Mouse (Mus musculus) thymus, adult 2 months (tissue): Measurements from ENCODE around the gene 1600014C23Rik. TPM values are rescaled to one million over a fixed set of nuclear protein-coding genes. Genes with fewer than 3 reads are reported as not detected.

ENCODE experiments used
- DNase-seq: peaks from one replicate; pipeline ENCODE4 v3.0.0; 2021
- H3K27ac ChIP-seq: fragments of 200-500 bp; 2 replicates; pipeline ENCODE4 v1.5.1; 2012; ENCODE audit warnings: low read length, control low read depth; ENCODE audit not compliant: control insufficient read depth, insufficient read depth
- H3K27me3 ChIP-seq: fragments of 200-500 bp; 2 replicates; pipeline ENCODE4 v1.6.1; 2012; ENCODE audit warnings: mild to moderate bottlenecking, low read length, moderate library complexity, mixed read lengths; ENCODE audit not compliant: control insufficient read depth, insufficient read depth
- H3K36me3 ChIP-seq: fragments of 200-500 bp; 2 replicates; pipeline ENCODE4 v1.6.1; 2012; ENCODE audit warnings: mild to moderate bottlenecking, low read length, moderate library complexity; ENCODE audit not compliant: control insufficient read depth, insufficient read depth
- H3K4me1 ChIP-seq: fragments of 200-500 bp; replicated peaks from 2 replicates; pipeline ENCODE4 v1.6.1; 2012; ENCODE audit warnings: low read length; ENCODE audit not compliant: control insufficient read depth, insufficient read depth
- H3K4me3 ChIP-seq: fragments of 200-500 bp; 2 replicates; pipeline ENCODE4 v1.5.1; 2012; ENCODE audit warnings: mild to moderate bottlenecking, low read length, control low read depth, moderate library complexity; ENCODE audit not compliant: control insufficient read depth, insufficient read depth
- CTCF ChIP-seq: fragments of 200-500 bp; IDR thresholded peaks from 2 replicates; pipeline ENCODE4 v1.5.1; 2012; ENCODE audit warnings: mild to moderate bottlenecking, control low read depth, low read length, moderate library complexity, borderline replicate concordance; ENCODE audit not compliant: control insufficient read depth, poor library complexity, insufficient read depth; ENCODE audit errors: extremely low read depth
- POLR2A ChIP-seq: fragments of 200-500 bp; IDR thresholded peaks from 2 replicates; pipeline ENCODE4 v1.6.1; 2012; ENCODE audit warnings: mild to moderate bottlenecking, low read length, control low read depth, moderate library complexity; ENCODE audit not compliant: control insufficient read depth, poor library complexity, insufficient read depth; ENCODE audit errors: extremely low read depth
- WGBS: fragments of 180-500 bp; shearing (Covaris S2); methylation state at CpG from one replicate; pipeline ENCODE4 v1.1.7; 2018; 5-methylcytosine and 5-hydroxymethylcytosine counted together
- polyA plus RNA-seq: library from polyadenylated mRNA; depleted of rRNA; stranded (reverse); fragments of >200 nt; gene quantifications from 2 replicates; pipeline ENCODE4 v1.2.3, GENCODE M21; 2012

Gene 1600014C23Rik
- polyA plus RNA-seq, 1 experiment, result not detected

- 7% methylated on average over 10 of the region's 10 CpGs for WGBS
- no peak overlapping the region for H3K27ac ChIP-seq
- no peak overlapping the region for H3K4me3 ChIP-seq
- TF ChIP-seq POLR2A (no peak), CTCF (peak; percentile 74)
- H3K4me1 ChIP-seq, result no peaks in the 10 kb centered on the region
- H3K36me3 ChIP-seq, result no peaks in the 10 kb centered on the region
- peak; percentile 78 for DNase-seq
- no peaks in the 10 kb centered on the region for H3K27me3 ChIP-seq
Observed at GRCm38 (mm10) chr17:45718323-45718722, 15.3 kb downstream of the 1600014C23Rik start.

- DNase-seq, result no peak
- 10% methylated on average over 3 of the region's 3 CpGs for WGBS
Observed at GRCm38 (mm10) chr17:45711525-45711924, 22.1 kb downstream of the 1600014C23Rik start.

GRCm38 (mm10) chr17:45710407-45710806 is 23.2 kb downstream of the 1600014C23Rik start:
- WGBS, result 54% methylated on average over 8 of the region's 8 CpGs
- no peak overlapping the region for H3K4me3 ChIP-seq
- TF ChIP-seq CTCF (no peak), POLR2A (no peak)
- no peak for DNase-seq
- H3K27me3 ChIP-seq, result no peaks in the 10 kb centered on the region
- no peak overlapping the region for H3K27ac ChIP-seq
- H3K36me3 ChIP-seq, result no peaks in the 10 kb centered on the region
- H3K4me1 ChIP-seq, result no peaks in the 10 kb centered on the region

More at GRCm38 (mm10) chr17:45711525-45711924, 22.1 kb downstream of the 1600014C23Rik start:
- no peaks in the 10 kb centered on the region for H3K27me3 ChIP-seq
- no peak overlapping the region for H3K4me3 ChIP-seq
- H3K4me1 ChIP-seq, result no peaks in the 10 kb centered on the region
- TF ChIP-seq CTCF (no peak), POLR2A (no peak)
- no peaks in the 10 kb centered on the region for H3K36me3 ChIP-seq
- H3K27ac ChIP-seq, result no peak overlapping the region

DNA sequence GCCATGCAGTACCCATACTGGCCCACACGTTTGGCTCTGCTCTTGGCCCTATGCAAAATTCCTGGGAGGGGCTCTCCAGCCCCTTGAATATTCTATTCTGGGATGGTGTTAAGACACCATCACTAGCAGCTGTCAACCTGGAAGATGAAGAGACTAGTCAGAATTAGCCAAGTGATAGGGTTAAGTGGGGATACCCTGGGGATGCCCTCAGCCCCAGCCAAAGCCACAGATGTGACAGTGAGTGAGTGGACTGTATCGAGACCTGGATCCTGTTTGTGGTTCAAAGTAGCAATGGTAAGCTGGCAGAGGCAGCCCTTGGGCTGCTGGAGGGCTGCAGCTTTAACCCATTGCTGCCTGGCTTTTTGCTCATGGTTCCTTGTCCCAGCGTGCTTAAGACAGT is 23.8 kb downstream of the 1600014C23Rik start:
- no peak overlapping the region for H3K4me3 ChIP-seq
- no peaks in the 10 kb centered on the region for H3K36me3 ChIP-seq
- no peak overlapping the region for H3K27ac ChIP-seq
- TF ChIP-seq POLR2A (no peak), CTCF (no peak)
- no peak for DNase-seq
- no peaks in the 10 kb centered on the region for H3K4me1 ChIP-seq
- H3K27me3 ChIP-seq, result no peaks in the 10 kb centered on the region
- 48% methylated on average over 3 of the region's 3 CpGs for WGBS

DNA sequence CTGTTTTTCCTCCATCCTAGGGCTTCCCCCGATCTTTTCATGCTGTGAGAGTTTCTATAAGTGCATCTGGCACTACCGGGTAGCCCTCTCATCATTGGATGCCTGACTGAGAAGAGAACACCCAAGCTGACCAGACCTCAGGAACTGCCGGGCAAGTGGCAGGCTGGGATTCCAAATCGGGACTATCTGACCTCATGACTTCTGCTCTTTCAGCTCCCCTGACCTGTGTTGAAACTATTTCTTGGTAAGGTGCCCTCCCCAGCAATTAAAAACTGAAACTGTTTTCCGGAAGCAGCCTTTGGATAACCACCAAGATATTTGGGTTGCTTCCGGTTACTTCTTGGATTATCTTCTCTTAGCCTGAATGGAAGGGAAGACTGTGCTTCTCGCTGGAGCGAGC is 25.5 kb downstream of the 1600014C23Rik start:
- DNase-seq, result no peak
- 87% methylated on average over 8 of the region's 8 CpGs for WGBS
- no peaks in the 10 kb centered on the region for H3K27me3 ChIP-seq
- H3K4me1 ChIP-seq, result peaks cover 4% of the 10 kb centered on the region
- no peak overlapping the region for H3K4me3 ChIP-seq
- H3K27ac ChIP-seq, result no peak overlapping the region
- no peak for TF ChIP-seq POLR2A
- TF ChIP-seq CTCF, result no peak
- no peaks in the 10 kb centered on the region for H3K36me3 ChIP-seq

DNA sequence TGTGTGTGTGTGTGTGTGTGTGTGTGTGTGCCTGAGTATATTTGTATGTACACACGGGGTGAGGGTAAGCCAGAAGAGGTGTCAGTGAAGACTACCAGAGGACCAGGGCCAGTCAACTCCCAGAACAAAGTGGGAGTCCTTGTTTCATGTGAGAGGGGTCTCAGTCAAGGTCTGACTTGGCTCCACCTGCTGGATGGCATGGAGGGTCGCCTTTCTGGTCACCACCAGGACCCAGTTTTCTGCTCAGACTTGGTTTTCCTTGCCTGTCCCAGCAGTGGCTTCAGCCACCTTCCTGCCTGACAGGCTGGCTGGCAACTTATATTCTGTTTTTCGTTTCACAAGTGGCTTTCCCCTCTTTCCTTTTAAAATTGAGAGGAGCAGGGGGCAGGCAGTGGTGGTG is 26.3 kb downstream of the 1600014C23Rik start:
- 38% methylated on average over 3 of the region's 3 CpGs for WGBS
- DNase-seq, result no peak
- Histone ChIP-seq H3K4me3 (no peak overlapping the region), H3K27ac (no peak overlapping the region), H3K36me3 (no peaks in the 10 kb centered on the region), H3K27me3 (no peaks in the 10 kb centered on the region), H3K4me1 (peaks cover 6% of the 10 kb centered on the region)
- no peak for TF ChIP-seq CTCF
- no peak for TF ChIP-seq POLR2A

- no peak overlapping the region for H3K4me3 ChIP-seq
- WGBS, result 47% methylated on average over 5 of the region's 5 CpGs
Observed at GRCm38 (mm10) chr17:45706796-45707195, 26.8 kb downstream of the 1600014C23Rik start.

More at GRCm38 (mm10) chr17:45706796-45707195, 26.8 kb downstream of the 1600014C23Rik start:
- TF ChIP-seq POLR2A, result no peak
- no peak for TF ChIP-seq CTCF
- Histone ChIP-seq H3K27me3 (no peaks in the 10 kb centered on the region), H3K36me3 (no peaks in the 10 kb centered on the region), H3K27ac (no peak overlapping the region), H3K4me1 (peaks cover 6% of the 10 kb centered on the region)
- no peak for DNase-seq
